Mouse (Mus musculus) urinary bladder, postnatal 36 days (tissue): ENCODE data around the gene Fam19a1.
"Not testable (repeated sequence)": the region's sequence is repeated elsewhere in the genome, so short reads cannot be mapped to it uniquely, and the experiment has no call there.

Experiments
- DNase-seq, 2 experiments: peaks; one replicate each; pipeline ENCODE4 v3.0.0; 2022; ENCODE audit warnings: low spot score in 2 of 2, mixed read lengths in 1 of 2

Fam19a1 gene

DNA sequence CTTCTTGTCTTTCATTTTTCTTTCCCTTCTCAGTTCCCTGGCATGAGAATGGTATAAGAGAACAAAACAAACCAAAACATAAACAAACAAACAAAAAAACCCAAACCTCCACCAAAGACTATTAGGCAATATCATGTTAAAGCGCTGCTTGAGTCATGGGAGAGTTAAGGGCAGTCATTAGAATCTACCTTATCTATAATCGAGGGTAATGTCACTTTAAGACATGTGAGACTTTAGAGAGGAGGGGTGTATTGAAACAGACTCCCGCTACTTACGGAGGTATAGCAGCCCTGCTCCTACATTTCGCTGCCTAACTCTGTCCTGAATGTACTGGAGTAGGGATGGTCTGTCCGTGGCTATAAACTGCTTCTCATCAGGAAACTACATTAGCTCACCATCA lies at the start of gene Fam19a1:
Gene Fam19a1 (plus strand): TSS at position 301 of the 400 bp plus-strand sequence.
- no peak for DNase-seq

DNA sequence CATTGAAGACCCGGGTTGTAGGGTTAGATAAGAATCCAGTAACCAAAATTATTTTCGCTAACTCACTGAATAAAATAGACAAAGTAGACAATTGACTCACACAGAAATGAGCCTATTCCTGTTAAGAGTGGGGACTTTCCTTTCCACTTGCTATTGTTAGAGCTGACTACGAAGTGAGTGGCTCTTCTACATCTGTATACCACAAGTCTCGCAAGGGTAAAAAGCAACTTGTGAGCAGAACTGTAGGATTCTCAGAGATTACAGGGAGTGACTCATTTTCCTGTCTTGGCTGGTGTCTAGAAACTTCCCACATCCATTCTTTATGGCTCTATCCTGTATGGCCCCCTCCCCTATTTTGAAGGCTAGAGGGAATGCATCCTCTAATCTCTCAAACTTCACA lies 41.9 kb upstream of the Fam19a1 start:
- no peak for DNase-seq

DNA sequence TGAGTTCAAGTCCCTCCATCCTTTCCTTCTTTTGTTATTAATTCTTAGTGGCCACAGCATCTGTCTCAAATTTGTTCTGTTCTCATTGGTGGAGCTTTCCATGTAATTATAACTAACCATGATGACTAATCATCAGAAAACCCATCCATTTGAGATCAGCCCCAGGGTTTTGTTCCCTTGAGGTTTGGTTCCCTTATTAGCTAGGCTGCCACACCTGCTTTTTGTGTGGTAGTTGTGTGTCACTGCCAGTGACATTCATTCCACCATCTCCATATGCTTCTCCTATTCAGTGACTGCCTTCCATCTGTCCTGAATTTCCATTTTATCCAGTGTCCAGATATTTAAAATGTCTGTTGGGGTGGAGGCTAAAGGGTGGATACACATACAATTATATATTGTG lies 41.4 kb upstream of the Fam19a1 start:
- no peak for DNase-seq

GRCm38 (mm10) chr6:96089961-96090360 lies 23.0 kb upstream of the Fam19a1 start:
- no peak for DNase-seq

GRCm38 (mm10) chr6:96093716-96094115 lies 19.2 kb upstream of the Fam19a1 start:
- no peak for DNase-seq

GRCm38 (mm10) chr6:96098225-96098624 lies 14.7 kb upstream of the Fam19a1 start:
- DNase-seq: no peak

DNA sequence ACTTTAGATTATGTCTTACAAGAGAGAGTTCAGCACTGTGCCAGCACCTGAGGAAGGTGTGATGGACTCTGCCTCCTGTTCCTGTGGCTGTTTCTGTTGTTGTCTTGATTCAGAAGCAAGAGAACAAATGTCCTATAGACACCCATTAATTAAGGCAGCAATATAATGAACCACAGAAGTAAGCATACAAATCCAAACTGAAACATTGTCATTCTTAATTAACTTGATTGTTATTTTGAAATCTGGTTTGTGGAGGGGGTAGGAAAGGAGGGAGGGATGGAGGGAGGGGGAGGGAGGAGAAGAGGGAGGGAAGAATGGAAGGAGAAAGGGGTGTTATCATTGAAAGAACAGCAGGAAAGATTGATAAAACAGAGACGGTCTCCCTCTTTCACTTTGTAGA lies 1.3 kb upstream of the Fam19a1 start:
- DNase-seq: no peak

DNA sequence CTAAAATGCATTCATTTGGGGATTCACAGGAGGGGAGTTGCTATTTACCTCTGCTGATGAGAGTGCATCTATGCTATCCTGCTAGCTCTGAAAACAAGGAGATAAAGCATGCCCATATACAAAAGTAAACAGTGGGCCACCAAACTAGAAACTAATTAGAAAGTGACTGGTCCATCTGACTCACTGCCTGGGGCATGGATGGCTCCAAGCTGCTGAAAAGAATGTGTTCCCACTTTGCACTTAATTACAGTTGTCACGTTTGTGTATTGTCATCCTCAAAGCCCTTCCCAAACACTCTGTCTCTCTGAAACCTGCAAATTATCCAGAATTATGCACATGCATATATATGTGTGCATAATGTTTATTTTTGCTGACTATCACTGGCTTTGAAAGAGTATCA lies 1.2 kb downstream of the Fam19a1 start:
- DNase-seq: no peak

- no peak for DNase-seq
Measured at GRCm38 (mm10) chr6:96116148-96116533, 3.2 kb downstream of the Fam19a1 start.

- DNase-seq: peak; percentile 4 to 5
Measured at GRCm38 (mm10) chr6:96116534-96117272, 3.7 kb downstream of the Fam19a1 start.

GRCm38 (mm10) chr6:96143326-96143725 lies 30.4 kb downstream of the Fam19a1 start:
- DNase-seq: no peak

GRCm38 (mm10) chr6:96165403-96165802 lies 52.4 kb downstream of the Fam19a1 start:
- DNase-seq: peak in 1 of 2 experiments; percentile 1

GRCm38 (mm10) chr6:96165818-96166379 lies 52.9 kb downstream of the Fam19a1 start, which contains the start of gene 1700123L14Rik:
1700123L14Rik (minus strand) TSS chr6:96166243.
- no peak for DNase-seq

DNA sequence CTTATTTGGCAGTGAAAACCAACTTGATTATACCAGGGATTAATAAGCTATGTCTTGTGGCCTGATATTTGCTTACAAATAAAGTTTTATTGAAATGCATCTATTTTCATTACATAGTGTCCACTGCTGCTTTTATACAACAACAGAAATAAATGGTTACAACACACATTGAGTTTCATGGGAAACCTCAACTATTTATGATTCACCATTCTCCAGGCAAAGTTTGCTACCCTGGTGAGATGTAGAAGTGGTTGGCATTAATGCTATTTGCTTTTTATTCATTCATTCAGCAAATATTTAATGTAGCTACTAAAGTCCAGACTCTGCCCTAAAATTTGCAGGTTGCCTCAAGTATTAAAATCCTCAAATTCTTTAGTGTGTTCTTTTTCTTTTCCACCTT lies 54.1 kb downstream of the Fam19a1 start:
- DNase-seq: no peak

GRCm38 (mm10) chr6:96173681-96174080 lies 60.7 kb downstream of the Fam19a1 start:
- no peak for DNase-seq

- no peak for DNase-seq
Measured at GRCm38 (mm10) chr6:96178530-96178929, 65.6 kb downstream of the Fam19a1 start.

GRCm38 (mm10) chr6:96183392-96183791 lies 70.4 kb downstream of the Fam19a1 start:
- no peak for DNase-seq

DNA sequence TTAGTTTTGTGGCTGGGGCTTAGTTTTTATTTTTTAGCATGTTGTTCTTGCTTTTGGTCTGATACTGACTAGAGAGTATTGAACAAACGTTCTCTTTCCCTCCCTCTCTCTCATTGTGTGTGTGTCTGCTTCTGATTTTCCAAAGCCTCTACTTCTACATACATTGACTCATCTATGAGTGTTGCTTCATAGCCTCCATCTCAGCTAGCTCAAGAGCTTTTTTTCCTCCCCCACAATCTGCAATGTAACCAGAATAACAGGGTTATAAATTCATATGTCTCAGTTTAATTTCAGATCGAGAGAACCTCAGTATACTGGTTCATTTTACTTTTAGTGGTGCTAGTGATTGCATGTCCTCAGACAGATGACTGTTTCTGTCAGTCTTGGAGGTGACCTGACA lies 73.6 kb downstream of the Fam19a1 start:
- DNase-seq: no peak

GRCm38 (mm10) chr6:96198991-96199390 lies 86.0 kb downstream of the Fam19a1 start:
- not testable (repeated sequence) for DNase-seq

- no peak for DNase-seq
Measured at GRCm38 (mm10) chr6:96205395-96205794, 92.4 kb downstream of the Fam19a1 start.

DNA sequence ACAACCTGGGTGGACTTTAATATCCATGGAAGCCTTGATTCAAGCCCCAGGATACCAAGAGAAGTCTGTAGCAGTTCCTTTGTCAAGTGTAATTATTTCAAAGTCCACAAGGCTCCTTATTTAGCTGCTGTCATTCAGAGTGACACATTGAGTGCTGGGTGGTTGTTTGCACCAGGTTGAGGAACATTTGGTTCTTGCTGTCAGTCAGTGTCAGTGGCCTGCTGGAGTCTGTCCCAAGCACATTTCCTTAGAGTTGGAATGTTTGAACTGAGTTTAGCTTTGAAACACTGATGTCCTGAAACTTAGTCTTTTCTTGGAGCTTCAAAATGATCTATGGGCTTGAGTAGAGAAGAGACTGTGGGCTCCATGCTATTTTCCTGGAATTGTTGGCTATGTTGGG lies 121.9 kb downstream of the Fam19a1 start:
- no peak for DNase-seq

DNA sequence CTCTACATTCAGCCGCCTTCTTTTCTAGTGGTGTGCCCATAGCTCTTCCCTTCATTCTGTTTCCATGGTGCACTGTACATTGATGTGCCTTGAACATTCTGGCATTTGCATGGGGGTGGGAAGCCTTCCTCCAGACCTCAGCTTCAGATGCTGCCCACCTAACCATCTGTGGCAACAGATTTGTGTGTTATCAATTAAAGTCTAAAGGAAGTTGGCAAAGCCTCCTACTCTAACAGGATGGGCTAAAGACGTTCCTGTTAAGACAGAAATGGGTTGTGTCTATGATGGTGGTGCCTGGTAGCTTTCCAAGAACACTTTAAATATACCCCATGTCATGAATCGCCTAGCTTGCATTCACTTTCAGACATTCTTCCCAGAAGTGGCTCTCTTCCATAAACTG lies 131.4 kb downstream of the Fam19a1 start:
- no peak for DNase-seq

DNA sequence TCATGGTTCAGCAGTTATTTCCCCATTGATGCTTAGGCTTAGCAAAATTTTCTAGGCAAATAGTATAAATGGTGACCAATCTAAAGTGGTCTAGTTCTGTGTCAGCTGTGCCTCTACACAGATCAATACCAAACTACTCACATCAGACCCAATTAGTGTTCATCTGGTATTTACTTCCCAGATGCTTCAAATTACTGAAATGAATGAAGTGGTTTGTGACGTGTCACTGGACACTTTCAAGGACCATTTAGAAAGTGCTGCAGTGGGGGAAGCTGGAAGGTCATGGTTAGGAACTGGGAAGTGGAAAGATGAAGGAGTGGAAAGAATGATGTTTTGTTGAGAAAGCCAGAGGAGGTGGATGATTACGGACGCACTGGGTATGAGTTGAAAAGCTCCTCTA lies 139.0 kb downstream of the Fam19a1 start:
- no peak for DNase-seq

DNA sequence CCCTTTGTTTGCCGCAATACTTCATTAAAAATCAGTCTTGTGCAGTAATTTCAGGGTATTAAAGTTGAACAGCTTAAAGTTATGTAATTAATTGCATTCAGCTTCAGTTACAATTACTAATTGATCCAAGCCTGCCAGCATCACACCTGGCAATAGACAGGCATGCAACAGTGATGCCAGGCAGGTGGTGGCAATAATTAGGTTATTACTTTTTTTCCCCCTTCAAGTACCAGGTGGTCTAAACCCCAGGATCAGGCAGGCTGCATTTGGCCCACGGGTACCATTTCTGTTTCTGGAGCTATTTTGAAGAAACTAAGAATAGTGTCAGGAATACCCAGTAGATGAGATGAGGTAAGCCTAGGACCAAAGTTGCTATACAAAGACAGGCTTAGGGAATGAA lies 141.9 kb downstream of the Fam19a1 start:
- no peak for DNase-seq
